Mouse (Mus musculus): ENCODE measurements at regions not wholly inside any gene's neighbourhood (a gene's known extent, or its start where the extent isn't known, plus 50 kb on each side); places are given as distances from the start of the nearest gene placed in this dataset.

- Histone ChIP-seq H3K4me3 (ENCODE audit: low read depth, low read length) (no peak overlapping the region), H3K9ac (ENCODE audit: low read length) (no peak overlapping the region), H3K36me3 (ENCODE audit: control insufficient read depth, insufficient read depth, low read length) (no peaks in the 10 kb centered on the region), H3K4me2 (replicated peaks; ENCODE audit: low read depth) (no peak overlapping the region), H3K27me3 (ENCODE audit: control insufficient read depth, insufficient read depth, low read length) (no peaks in the 10 kb centered on the region), H3K4me1 (replicated peaks; ENCODE audit: control insufficient read depth, insufficient read depth) (no peaks in the 10 kb centered on the region), H3K27ac (replicated peaks) (no peak overlapping the region), H3K9me3 (ENCODE audit: control insufficient read depth, low read length) (no peaks in the 10 kb centered on the region)
- DNase-seq (ENCODE audit: low spot score): no peak
- 83% methylated on average over 2 of the region's 2 CpGs for WGBS
- no peak for TF ChIP-seq CTCF (IDR thresholded peaks at IDR 0.05; ENCODE audit: low read depth)
- no peak for TF ChIP-seq EP300 (optimal IDR thresholded peaks at IDR 0.05)
- no peak for ATAC-seq (ENCODE audit: low FRiP score, low TSS enrichment)
Observed at GRCm38 (mm10) chr15:60993394-60993793, 70.6 kb upstream of the A1bg start.

GRCm38 (mm10) chr15:60982576-60982975, 59.8 kb upstream of the A1bg start:
- WGBS: 39% methylated on average over 2 of the region's 2 CpGs

More at GRCm38 (mm10) chr15:60982576-60982975, 59.8 kb upstream of the A1bg start:
- Histone ChIP-seq H3K36me3 (ENCODE audit: control insufficient read depth, insufficient read depth, low read length) (no peaks in the 10 kb centered on the region), H3K9me3 (ENCODE audit: control insufficient read depth, low read length) (no peaks in the 10 kb centered on the region), H3K4me1 (replicated peaks; ENCODE audit: control insufficient read depth, insufficient read depth) (no peaks in the 10 kb centered on the region), H3K27ac (replicated peaks) (no peak overlapping the region), H3K4me2 (replicated peaks; ENCODE audit: low read depth) (no peak overlapping the region), H3K4me3 (ENCODE audit: low read depth, low read length) (no peak overlapping the region), H3K9ac (ENCODE audit: low read length) (no peak overlapping the region), H3K27me3 (ENCODE audit: control insufficient read depth, insufficient read depth, low read length) (no peaks in the 10 kb centered on the region)
- ATAC-seq (ENCODE audit: low FRiP score, low TSS enrichment) (no peak), DNase-seq (ENCODE audit: low spot score) (no peak)
- TF ChIP-seq EP300 (optimal IDR thresholded peaks at IDR 0.05) (no peak), CTCF (IDR thresholded peaks at IDR 0.05; ENCODE audit: low read depth) (no peak)

All from stomach, postnatal 0 days (tissue).